Mouse (Mus musculus): ENCODE data around the gene Arfip1.

Arfip1 gene

GRCm38 (mm10) chr3:84582023-84582912, at the start of gene Arfip1:
Gene Arfip1 (minus strand): TSS chr3:84582625.
- peak; percentile 96 for DNase-seq (ENCODE audit: low spot score)

- no peak for DNase-seq (ENCODE audit: low spot score)
Measured at GRCm38 (mm10) chr3:84631586-84631985, 49.2 kb upstream of the Arfip1 start.

GRCm38 (mm10) chr3:84622026-84622425, 39.6 kb upstream of the Arfip1 start:
- no peak for DNase-seq (ENCODE audit: low spot score)

- no peak for DNase-seq (ENCODE audit: low spot score)
Measured at GRCm38 (mm10) chr3:84619725-84620124, 37.3 kb upstream of the Arfip1 start.

GRCm38 (mm10) chr3:84619056-84619455, 36.6 kb upstream of the Arfip1 start:
- DNase-seq (ENCODE audit: low spot score): no peak

GRCm38 (mm10) chr3:84618627-84619026, 36.2 kb upstream of the Arfip1 start:
- DNase-seq (ENCODE audit: low spot score): no peak

GRCm38 (mm10) chr3:84615856-84616225, 33.4 kb upstream of the Arfip1 start:
- DNase-seq (ENCODE audit: low spot score): no peak

- no peak for DNase-seq (ENCODE audit: low spot score)
Measured at GRCm38 (mm10) chr3:84615050-84615855, 32.8 kb upstream of the Arfip1 start.

- DNase-seq (ENCODE audit: low spot score): no peak
Measured at GRCm38 (mm10) chr3:84610183-84610710, 27.8 kb upstream of the Arfip1 start.

- no peak for DNase-seq (ENCODE audit: low spot score)
Measured at GRCm38 (mm10) chr3:84603212-84603611, 20.8 kb upstream of the Arfip1 start.

GRCm38 (mm10) chr3:84602759-84603158, 20.3 kb upstream of the Arfip1 start:
- no peak for DNase-seq (ENCODE audit: low spot score)

GRCm38 (mm10) chr3:84601870-84602495, 19.6 kb upstream of the Arfip1 start:
- DNase-seq (ENCODE audit: low spot score): no peak

GRCm38 (mm10) chr3:84598756-84599155, 16.3 kb upstream of the Arfip1 start:
- no peak for DNase-seq (ENCODE audit: low spot score)

- no peak for DNase-seq (ENCODE audit: low spot score)
Measured at GRCm38 (mm10) chr3:84597996-84598734, 15.7 kb upstream of the Arfip1 start.

GRCm38 (mm10) chr3:84595677-84596234, 13.3 kb upstream of the Arfip1 start:
- no peak for DNase-seq (ENCODE audit: low spot score)

- DNase-seq (ENCODE audit: low spot score): no peak
Measured at GRCm38 (mm10) chr3:84594894-84595676, 12.7 kb upstream of the Arfip1 start.

- DNase-seq (ENCODE audit: low spot score): no peak
Measured at GRCm38 (mm10) chr3:84593274-84593673, 10.8 kb upstream of the Arfip1 start, which contains the start of gene Tigd4. Gene Tigd4 (plus strand): TSS chr3:84593574.

- DNase-seq (ENCODE audit: low spot score): no peak
Measured at GRCm38 (mm10) chr3:84586736-84587135, 4.3 kb upstream of the Arfip1 start.

- DNase-seq (ENCODE audit: low spot score): no peak
Measured at GRCm38 (mm10) chr3:84582913-84583276, 470 bp upstream of the Arfip1 start.

GRCm38 (mm10) chr3:84581696-84582022, 766 bp downstream of the Arfip1 start:
- no peak for DNase-seq (ENCODE audit: low spot score)

- DNase-seq (ENCODE audit: low spot score): no peak
Measured at GRCm38 (mm10) chr3:84580716-84581115, 1.7 kb downstream of the Arfip1 start.
